Mouse (Mus musculus) gastrocnemius, postnatal 14 days (tissue): ENCODE measurements around the gene Sparcl1. TPM values are rescaled to one million over a fixed set of nuclear protein-coding genes. Genes with fewer than 3 reads are reported as not detected.

Experiments used
- DNase-seq: peaks from one replicate; pipeline ENCODE4 v3.0.0; 2021; ENCODE audit warnings: mixed read lengths
- intact Hi-C: fragments of 180-260 bp; cut with DNase I; formaldehyde crosslinking; loops from one replicate; pipeline ENCODE4 v1.15.1; 2025; ENCODE audit warnings: low total_unique reads
- total RNA-seq, 2 experiments: library from RNA; stranded (reverse); gene quantifications; 2 replicates each; pipeline ENCODE4 v1.2.3; 2021

Sparcl1 gene
- total RNA-seq, 2 experiments from 2014 or later = 243 to 252 TPM

GRCm38 (mm10) chr5:104115118-104115517, 1.6 kb upstream of the Sparcl1 start:
- intact Hi-C loops = no loop called here

GRCm38 (mm10) chr5:104112511-104112910, 1.0 kb downstream of the Sparcl1 start:
- intact Hi-C loops = no loop called here
- no peak for DNase-seq

More at GRCm38 (mm10) chr5:104115118-104115517, 1.6 kb upstream of the Sparcl1 start:
- DNase-seq = peak; percentile 77

GRCm38 (mm10) chr5:104112016-104112415, 1.5 kb downstream of the Sparcl1 start:
- intact Hi-C loops = no loop called here
- no peak for DNase-seq

- DNase-seq = no peak
- intact Hi-C loops = no loop called here
Observed at GRCm38 (mm10) chr5:104110171-104110920, 3.2 kb downstream of the Sparcl1 start.

GRCm38 (mm10) chr5:104109516-104109915, 4.0 kb downstream of the Sparcl1 start:
- DNase-seq = no peak

GRCm38 (mm10) chr5:104108879-104109369, 4.6 kb downstream of the Sparcl1 start:
- intact Hi-C loops = no loop called here
- no peak for DNase-seq

More at GRCm38 (mm10) chr5:104109516-104109915, 4.0 kb downstream of the Sparcl1 start:
- intact Hi-C loops = no loop called here

GRCm38 (mm10) chr5:104108127-104108875, 5.2 kb downstream of the Sparcl1 start:
- no peak for DNase-seq
- intact Hi-C loops = no loop called here

GRCm38 (mm10) chr5:104104111-104104510, 9.4 kb downstream of the Sparcl1 start:
- no peak for DNase-seq
- intact Hi-C loops = no loop called here

GRCm38 (mm10) chr5:104103171-104103570, 10.4 kb downstream of the Sparcl1 start:
- DNase-seq = no peak
- intact Hi-C loops = no loop called here

GRCm38 (mm10) chr5:104101678-104102531, 11.6 kb downstream of the Sparcl1 start:
- no peak for DNase-seq
- intact Hi-C loops = no loop called here

- intact Hi-C loops = no loop called here
- peak; percentile 42 for DNase-seq
Observed at GRCm38 (mm10) chr5:104096078-104096938, 17.2 kb downstream of the Sparcl1 start.

- DNase-seq = no peak
- intact Hi-C loops = no loop called here
Observed at GRCm38 (mm10) chr5:104095416-104096077, 18.0 kb downstream of the Sparcl1 start.

- intact Hi-C loops = no loop called here
- DNase-seq = no peak
Observed at GRCm38 (mm10) chr5:104089751-104090150, 23.8 kb downstream of the Sparcl1 start.

GRCm38 (mm10) chr5:104085366-104085765, 28.2 kb downstream of the Sparcl1 start:
- DNase-seq = no peak
- intact Hi-C loops = no loop called here

- intact Hi-C loops = no loop called here
- DNase-seq = no peak
Observed at GRCm38 (mm10) chr5:104080736-104081135, 32.8 kb downstream of the Sparcl1 start.

- intact Hi-C loops = no loop called here
- DNase-seq = no peak
Observed at GRCm38 (mm10) chr5:104077508-104077907, 36.0 kb downstream of the Sparcl1 start, which contains the start of gene Gm17660. Gene Gm17660, minus strand, starts transcription at chr5:104077608.

GRCm38 (mm10) chr5:104076361-104076760, 37.2 kb downstream of the Sparcl1 start:
- DNase-seq = no peak
- intact Hi-C loops = no loop called here

- DNase-seq = peak; percentile 65
- intact Hi-C loops = no loop called here
Observed at GRCm38 (mm10) chr5:104074388-104074787, 39.1 kb downstream of the Sparcl1 start.
